Comparison of ENCODE assay signal across 8 mouse cellular contexts in the genomic region with DNA sequence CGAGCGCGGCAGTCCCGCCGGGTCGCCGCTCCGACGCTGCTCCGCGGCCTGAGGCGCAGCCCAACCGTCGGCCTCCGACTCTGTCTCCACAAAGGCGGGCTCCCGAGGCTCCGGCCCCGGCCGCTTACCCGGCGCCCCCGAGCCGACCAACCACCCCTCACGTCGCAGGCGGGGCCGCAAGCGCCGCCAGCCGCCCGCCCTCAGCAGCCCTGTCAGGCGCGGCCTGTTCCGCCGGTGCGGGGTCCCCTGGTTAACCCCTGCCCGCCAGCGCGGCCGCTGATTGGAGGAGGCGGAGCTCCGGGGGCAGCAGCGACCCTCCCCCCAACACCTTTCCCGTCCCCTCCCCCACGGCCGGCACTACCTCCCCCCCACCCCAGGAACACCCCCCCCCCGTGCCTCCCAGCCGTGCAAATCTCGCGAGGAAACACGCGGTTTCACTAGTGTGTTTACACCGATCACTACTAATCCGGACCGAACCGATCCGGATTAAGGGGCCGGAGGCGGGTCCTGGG. TPM values are rescaled to one million over a fixed set of nuclear protein-coding genes. Genes with fewer than 3 reads are reported as not detected.
DNase-seq lines count a peak whose midpoint lies in the region; ATAC-seq and TF ChIP-seq lines count a peak whose summit lies in the region.

No protein-coding gene starts in this region.

- no peaks in the 10 kb centered on the region for H3K27me3 ChIP-seq in embryonic facial prominence, embryonic 15.5 days
- no peaks in the 10 kb centered on the region for H3K27me3 ChIP-seq in heart, embryonic 10.5 days (ENCODE audit: insufficient read depth, poor library complexity, severe bottlenecking)
- H3K27me3 ChIP-seq in kidney, embryonic 15.5 days: no peaks in the 10 kb centered on the region

- peak overlapping the region; percentile 97 for H3K27ac ChIP-seq in bone marrow, adult 2 months (ENCODE audit: control insufficient read depth, insufficient read depth, low read depth, low read length, poor library complexity)
- H3K27ac ChIP-seq in embryonic facial prominence, embryonic 15.5 days (replicated peaks): peak overlapping the region; percentile 95
- H3K27ac ChIP-seq in heart, embryonic 10.5 days: peak overlapping the region; percentile 98
- peak overlapping the region; percentile 96 for H3K27ac ChIP-seq in kidney, embryonic 15.5 days

- peak overlapping the region; percentile 76 for H3K4me2 ChIP-seq in embryonic facial prominence, embryonic 15.5 days (replicated peaks)
- H3K4me2 ChIP-seq in kidney, embryonic 15.5 days: peak overlapping the region; percentile 81

- peak; percentile 97 for ATAC-seq in embryonic facial prominence, embryonic 15.5 days (ENCODE audit: insufficient number of reproducible peaks, low FRiP score, low TSS enrichment, low read depth)
- ATAC-seq in kidney, embryonic 15.5 days (replicated peaks; ENCODE audit: low FRiP score): peak; percentile 98
- peak; percentile 70 for ATAC-seq in monocyte, adult 5-6 weeks (replicated peaks; ENCODE audit: insufficient number of reproducible peaks, low FRiP score, low TSS enrichment, poor library complexity, severe bottlenecking)

- TF ChIP-seq CTCF in bone marrow, adult 2 months (IDR thresholded peaks at IDR 0.05; ENCODE audit: control insufficient read depth, insufficient read depth, low read length): no peak

- peak; percentile 89 for DNase-seq in 416B (ENCODE audit: low read depth)
- DNase-seq in heart, embryonic 10.5 days (ENCODE audit: low spot score): peak; percentile 98
- peak; percentile 95 for DNase-seq in liver
- peak; percentile 90 to 98 for DNase-seq in spleen, postnatal 4 days (ENCODE audit: low spot score in 2 of 2)

- peak overlapping the region; percentile 92 for H3K9ac ChIP-seq in embryonic facial prominence, embryonic 15.5 days
- peak overlapping the region; percentile 98 for H3K9ac ChIP-seq in kidney, embryonic 15.5 days

- H3K9me3 ChIP-seq in embryonic facial prominence, embryonic 15.5 days (replicated peaks): no peaks in the 10 kb centered on the region
- H3K9me3 ChIP-seq in heart, embryonic 10.5 days: no peaks in the 10 kb centered on the region
- no peaks in the 10 kb centered on the region for H3K9me3 ChIP-seq in kidney, embryonic 15.5 days (replicated peaks)

- no peaks in the 10 kb centered on the region; the same call in 1 of the 2 replicates for H3K4me1 ChIP-seq in bone marrow, adult 2 months (ENCODE audit: control insufficient read depth, insufficient read depth, low read length)
- peaks cover 17% of the 10 kb centered on the region for H3K4me1 ChIP-seq in embryonic facial prominence, embryonic 15.5 days
- peaks cover 19% of the 10 kb centered on the region for H3K4me1 ChIP-seq in heart, embryonic 10.5 days
- H3K4me1 ChIP-seq in kidney, embryonic 15.5 days: peaks cover 28% of the 10 kb centered on the region

- peak overlapping the region; percentile 84 for H3K4me3 ChIP-seq in bone marrow, adult 2 months (replicated peaks; ENCODE audit: control insufficient read depth, low read depth, low read length)
- H3K4me3 ChIP-seq in embryonic facial prominence, embryonic 15.5 days (replicated peaks): peak overlapping the region; percentile 68
- peak overlapping the region; percentile 92 for H3K4me3 ChIP-seq in heart, embryonic 10.5 days
- H3K4me3 ChIP-seq in kidney, embryonic 15.5 days (replicated peaks): peak overlapping the region; percentile 74

- peak; percentile 50; the same call in 1 of the 2 replicates for TF ChIP-seq POLR2A in bone marrow, adult 2 months (IDR thresholded peaks at IDR 0.05; ENCODE audit: borderline replicate concordance, control insufficient read depth, low read depth, low read length)

- WGBS in bone marrow, adult 2 months: under 1% methylated on average over 60 of the region's 60 CpGs
- under 1% methylated on average over 50 of the region's 60 CpGs for WGBS in embryonic facial prominence, embryonic 15.5 days
- under 1% methylated on average over 57 of the region's 60 CpGs for WGBS in heart, embryonic 10.5 days
- under 1% methylated on average over 52 of the region's 60 CpGs for WGBS in kidney, embryonic 15.5 days

- peaks cover 24% of the 10 kb centered on the region for H3K36me3 ChIP-seq in embryonic facial prominence, embryonic 15.5 days
- H3K36me3 ChIP-seq in heart, embryonic 10.5 days: peaks cover 27% of the 10 kb centered on the region
- peaks cover 23% of the 10 kb centered on the region for H3K36me3 ChIP-seq in kidney, embryonic 15.5 days

RNA-seq across cellular contexts. Expression of a gene that starts 2.6 kb away (rescaled TPM):
- polyA plus RNA-seq in bone marrow, adult 2 months (2011; ENCODE audit: insufficient read depth, insufficient read length, low replicate concordance, missing spikeins): 25.7 and 33.3 TPM in 2 replicates
- polyA plus RNA-seq in embryonic facial prominence, embryonic 15.5 days (2015; fragmentation: Nextera tagmentation; extraction: Ambion mirVana): 17.7 and 19.1 TPM in 2 replicates
- 14.7 and 18.3 TPM in 2 replicates for polyA plus RNA-seq in heart, embryonic 10.5 days (2016; fragmentation: Nextera tagmentation; extraction: Ambion mirVana)
- 18.1 and 21.1 TPM in 2 replicates for polyA plus RNA-seq in kidney, embryonic 15.5 days (2015; fragmentation: Nextera tagmentation; extraction: Ambion mirVana)
- total RNA-seq in monocyte, adult 5-6 weeks (2017): 121 to 139 TPM (median 122 TPM) in 3 replicates

RNA-seq across cellular contexts. Expression of a gene that starts 34.5 kb away (rescaled TPM):
- polyA plus RNA-seq in bone marrow, adult 2 months (2011; ENCODE audit: insufficient read depth, insufficient read length, low replicate concordance, missing spikeins): not detected in 2 replicates
- polyA plus RNA-seq in embryonic facial prominence, embryonic 15.5 days (2015; fragmentation: Nextera tagmentation; extraction: Ambion mirVana): not detected in 2 replicates
- not detected in 2 replicates for polyA plus RNA-seq in heart, embryonic 10.5 days (2016; fragmentation: Nextera tagmentation; extraction: Ambion mirVana)
- not detected in 2 replicates for polyA plus RNA-seq in kidney, embryonic 15.5 days (2015; fragmentation: Nextera tagmentation; extraction: Ambion mirVana)
- total RNA-seq in monocyte, adult 5-6 weeks (2017): not detected in 3 replicates

RNA-seq across cellular contexts. Expression of a gene that starts 55.0 kb away (rescaled TPM):
- 3.3 and 4.5 TPM in 2 replicates for polyA plus RNA-seq in bone marrow, adult 2 months (2011; ENCODE audit: insufficient read depth, insufficient read length, low replicate concordance, missing spikeins)
- 35.1 and 38.2 TPM in 2 replicates for polyA plus RNA-seq in embryonic facial prominence, embryonic 15.5 days (2015; fragmentation: Nextera tagmentation; extraction: Ambion mirVana)
- 30.8 and 42.5 TPM in 2 replicates for polyA plus RNA-seq in heart, embryonic 10.5 days (2016; fragmentation: Nextera tagmentation; extraction: Ambion mirVana)
- polyA plus RNA-seq in kidney, embryonic 15.5 days (2015; fragmentation: Nextera tagmentation; extraction: Ambion mirVana): 45.6 TPM in 2 replicates
- 10.0 to 17.4 TPM (median 12.2 TPM) in 3 replicates for total RNA-seq in monocyte, adult 5-6 weeks (2017)

Comparison
In these comparisons a context has a peak if more than half of its experiments do, and no peak if none do; other contexts are left out.
1. Peak in every context shown above with its lines: DNase-seq, ATAC-seq, H3K4me3 ChIP-seq and H3K27ac ChIP-seq.